Mouse (Mus musculus) spleen, postnatal 4 days (tissue): ENCODE measurements at regions not wholly inside any gene's neighbourhood (a gene's known extent, or its start where the extent isn't known, plus 50 kb on each side); places are given as distances from the start of the nearest gene placed in this dataset.

ENCODE experiments used
- DNase-seq, 2 experiments: peaks; one replicate each; pipeline ENCODE4 v3.0.0; 2022; ENCODE audit warnings: low spot score in 2 of 2

DNA sequence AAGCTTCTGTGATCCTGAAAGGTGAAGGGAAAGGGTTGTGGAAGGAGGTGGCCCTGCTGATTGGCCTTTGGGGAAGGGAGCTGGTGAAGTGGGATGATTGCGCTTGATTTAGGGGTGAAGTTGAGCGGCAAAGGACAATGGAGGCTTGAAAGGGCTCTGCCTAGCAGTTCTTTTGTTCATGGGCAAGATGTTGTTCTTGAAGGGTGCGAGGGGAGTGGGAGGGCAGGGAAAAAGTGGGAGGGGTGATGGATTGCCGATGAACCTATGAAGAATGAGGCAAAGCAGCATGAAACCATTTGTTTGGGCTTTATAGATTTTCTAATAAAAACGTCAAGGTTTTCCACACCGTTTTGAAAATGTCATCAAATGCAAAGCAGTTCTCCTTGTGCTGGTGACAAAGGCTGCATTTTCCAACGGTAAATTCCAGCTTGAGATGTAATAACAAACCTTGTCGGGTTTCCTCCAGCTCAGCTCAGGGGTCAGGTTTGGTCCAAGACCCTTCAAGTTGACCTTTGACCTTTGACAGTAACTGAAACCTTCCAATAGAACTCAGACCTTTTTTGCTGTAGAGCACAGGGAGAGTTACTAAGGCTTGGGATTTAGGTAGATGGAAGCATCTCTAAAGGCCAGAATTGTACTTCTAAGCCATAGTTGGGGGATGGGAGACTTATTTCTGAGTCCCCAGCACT is 767.2 kb upstream of the Car8 start:
- DNase-seq, result no peak

DNA sequence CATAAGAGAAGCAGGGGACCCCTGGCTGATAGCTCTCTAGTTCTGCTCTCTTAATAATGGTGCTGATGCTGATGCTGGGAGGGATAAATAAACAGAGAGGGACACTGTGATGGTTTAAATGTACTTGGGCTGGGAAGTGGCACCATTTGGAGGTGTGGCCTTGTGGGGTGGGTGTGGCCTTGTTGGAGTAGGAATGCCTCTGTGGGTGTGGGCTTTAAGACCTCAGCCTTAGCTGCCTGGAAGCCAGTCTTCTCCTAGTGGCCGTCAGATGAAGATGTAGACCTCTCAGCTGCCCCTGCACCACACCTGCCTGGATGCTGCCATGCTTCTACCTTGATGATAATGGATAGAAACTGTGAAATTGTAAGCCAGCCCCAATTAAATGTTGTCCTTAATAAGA is 765.0 kb upstream of the Car8 start:
- DNase-seq, result no peak

DNA sequence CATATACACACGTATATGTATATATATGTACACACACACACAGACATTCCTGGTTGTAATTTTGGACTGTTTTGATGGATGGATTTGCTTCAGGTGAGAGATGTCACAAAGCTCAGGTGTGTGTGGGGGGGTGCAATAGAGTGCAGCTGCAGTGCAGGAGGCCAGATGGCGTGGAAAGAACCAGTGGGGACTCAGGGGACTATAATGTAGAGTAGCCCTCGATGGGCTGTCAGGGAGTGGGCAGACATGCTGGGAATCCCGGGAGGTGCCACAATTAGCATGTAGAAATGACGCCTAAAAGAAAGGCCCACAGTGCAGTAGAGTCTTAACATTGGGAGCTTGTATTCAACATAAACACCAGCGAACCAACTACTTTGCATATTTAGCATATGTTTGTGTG is 763.5 kb upstream of the Car8 start:
- DNase-seq, result no peak

DNA sequence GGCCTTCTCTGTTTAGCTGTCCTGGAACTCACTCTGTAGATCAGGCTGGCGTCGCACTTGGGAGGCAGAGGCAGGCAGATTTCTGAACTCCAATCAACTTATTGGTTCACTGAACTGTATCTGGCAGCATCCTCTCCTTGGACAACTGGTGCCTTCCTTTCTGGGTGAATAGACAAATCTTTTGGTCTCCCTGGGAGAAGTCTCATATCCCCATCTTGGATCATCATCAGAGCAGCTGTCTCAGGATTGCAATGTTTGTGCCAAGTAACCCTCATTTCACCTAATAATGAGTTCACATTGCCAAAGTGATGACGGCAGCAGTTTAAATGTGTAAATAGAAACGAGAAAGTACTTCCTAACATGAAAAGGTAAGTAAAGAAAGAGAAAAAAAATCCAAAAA is 759.8 kb upstream of the Car8 start:
- DNase-seq, result no peak

DNA sequence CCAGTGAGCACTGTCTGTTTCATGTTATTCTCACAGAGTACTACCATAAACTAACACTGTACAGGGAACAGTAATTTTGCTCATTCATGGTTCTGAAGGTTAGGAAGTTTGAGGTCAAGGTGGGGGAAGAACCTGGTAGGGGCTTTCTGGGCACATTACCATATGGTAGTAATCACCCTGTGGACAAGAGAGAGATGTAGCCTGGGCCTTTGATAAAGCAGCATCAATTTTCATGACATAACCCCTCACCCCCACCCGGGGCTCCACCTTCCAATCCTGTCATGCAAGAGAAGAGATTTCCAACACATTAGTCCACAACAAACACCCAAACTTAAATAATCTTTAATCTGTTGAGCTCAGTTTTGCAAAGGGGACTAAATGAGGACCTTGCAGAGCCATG is 753.3 kb upstream of the Car8 start:
- DNase-seq, result no peak

DNA sequence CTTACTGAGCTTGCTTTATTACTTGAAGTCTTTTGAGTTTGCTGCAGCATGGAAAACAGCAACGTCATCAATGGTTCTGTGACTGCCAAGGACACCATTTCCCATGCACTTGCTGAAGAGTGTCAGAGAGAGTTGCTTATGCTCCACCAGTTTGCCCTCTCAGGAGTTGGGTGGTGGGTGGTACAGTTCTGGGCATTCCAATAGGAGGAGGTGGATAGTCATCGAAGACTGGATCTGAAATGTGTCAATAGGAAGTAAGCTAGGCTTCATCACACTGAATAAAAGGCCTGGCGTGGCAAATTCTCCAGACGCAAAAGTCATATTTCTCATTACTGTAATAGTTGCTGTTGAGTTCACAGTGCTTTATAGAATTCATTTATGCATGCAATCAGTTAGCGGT is 751.7 kb upstream of the Car8 start:
- DNase-seq, result no peak

DNA sequence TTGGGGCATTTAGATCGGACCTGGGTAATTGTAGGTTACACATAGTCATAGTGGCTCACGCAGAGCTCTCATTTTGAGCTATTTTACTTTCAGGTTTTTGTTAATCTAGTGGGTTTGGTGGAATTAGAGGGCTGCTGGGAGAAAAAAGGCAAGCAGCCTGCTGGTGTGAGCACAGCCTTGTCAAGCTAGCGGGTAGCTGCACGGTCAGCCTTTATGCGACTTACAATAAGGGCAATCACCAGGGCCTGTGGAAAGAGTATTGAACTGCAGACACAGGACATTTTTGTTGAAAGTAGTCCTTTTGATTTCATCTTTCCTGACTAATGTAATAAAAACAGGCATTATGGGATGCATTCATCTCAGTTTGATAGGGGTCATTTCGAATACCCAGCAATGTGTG is 750.8 kb upstream of the Car8 start:
- DNase-seq, result no peak

DNA sequence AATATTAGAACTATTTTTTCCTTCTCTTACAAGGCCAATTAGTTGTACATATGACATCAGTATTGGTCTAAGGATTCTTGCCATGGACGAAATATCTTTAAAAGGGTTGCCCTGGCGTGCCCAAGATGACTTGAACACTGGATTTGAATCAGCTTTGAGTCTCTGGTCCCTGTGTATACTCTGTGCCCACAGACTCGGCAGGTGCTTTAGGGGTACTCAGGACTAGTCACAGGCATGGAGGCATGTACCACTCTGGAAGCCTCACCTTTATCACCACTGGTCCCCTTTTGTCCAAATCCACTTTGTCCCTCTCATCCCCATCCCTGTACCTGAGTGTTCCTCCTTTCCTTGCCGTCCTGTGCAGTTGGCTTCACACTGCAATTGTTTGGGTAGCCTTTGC is 750.3 kb upstream of the Car8 start:
- no peak for DNase-seq

DNA sequence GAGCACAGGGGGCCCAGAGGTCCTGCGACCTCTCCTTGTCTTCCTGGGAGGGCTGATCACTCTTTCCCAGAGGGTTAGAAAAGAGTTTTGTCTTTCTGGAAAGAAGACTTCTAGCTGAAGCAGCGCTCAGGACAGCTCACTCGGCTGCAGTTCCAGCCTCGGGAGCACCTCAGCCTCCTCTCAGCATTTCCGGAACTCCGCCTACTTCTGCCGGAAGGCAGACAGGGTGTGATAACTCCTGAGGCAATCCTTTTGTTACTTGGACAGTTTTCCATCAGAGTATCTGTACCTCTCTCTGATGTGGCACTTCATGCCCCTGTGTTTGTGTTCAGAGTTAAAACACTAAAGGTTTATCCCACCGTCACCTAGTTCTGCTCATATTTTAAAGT is 749.5 kb upstream of the Car8 start:
- DNase-seq, result no peak

DNA sequence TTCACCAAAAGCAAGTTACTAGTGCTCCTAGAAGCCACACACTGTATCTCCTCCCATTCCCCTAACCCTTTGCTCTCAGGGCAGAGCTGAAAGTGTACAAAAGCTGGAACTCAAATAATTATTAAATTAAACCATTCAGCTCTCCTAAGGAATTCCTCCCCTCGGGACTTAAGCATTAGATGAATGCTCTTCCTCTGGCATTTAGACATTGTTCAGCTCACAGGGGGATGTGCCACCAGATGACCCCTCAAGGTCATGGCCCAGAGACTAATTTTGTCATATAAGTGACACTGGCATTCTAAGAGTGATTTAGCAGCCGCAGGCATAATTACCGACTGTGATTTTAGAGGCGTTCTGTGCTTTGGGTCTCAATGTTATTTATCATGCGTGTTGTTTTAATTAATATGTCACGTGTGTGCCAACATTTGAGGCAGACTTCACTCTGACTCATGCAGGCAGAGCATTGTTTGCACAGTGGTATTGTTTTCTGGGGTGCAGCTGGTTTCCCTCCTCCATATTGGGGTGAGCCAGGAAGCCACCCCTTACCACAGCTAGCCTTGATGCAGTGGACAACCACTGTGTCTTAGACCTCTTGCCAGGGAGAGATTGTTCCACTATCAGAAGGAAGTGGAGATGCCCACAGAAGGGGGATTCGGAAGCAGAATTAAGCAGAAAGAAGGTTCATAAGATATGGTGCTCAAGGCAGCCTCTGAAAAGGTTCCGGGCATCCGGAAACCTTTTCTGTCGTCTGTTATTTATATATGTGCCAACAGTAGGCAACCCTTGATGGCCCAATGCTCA is 748.9 kb upstream of the Car8 start:
- DNase-seq, result no peak

DNA sequence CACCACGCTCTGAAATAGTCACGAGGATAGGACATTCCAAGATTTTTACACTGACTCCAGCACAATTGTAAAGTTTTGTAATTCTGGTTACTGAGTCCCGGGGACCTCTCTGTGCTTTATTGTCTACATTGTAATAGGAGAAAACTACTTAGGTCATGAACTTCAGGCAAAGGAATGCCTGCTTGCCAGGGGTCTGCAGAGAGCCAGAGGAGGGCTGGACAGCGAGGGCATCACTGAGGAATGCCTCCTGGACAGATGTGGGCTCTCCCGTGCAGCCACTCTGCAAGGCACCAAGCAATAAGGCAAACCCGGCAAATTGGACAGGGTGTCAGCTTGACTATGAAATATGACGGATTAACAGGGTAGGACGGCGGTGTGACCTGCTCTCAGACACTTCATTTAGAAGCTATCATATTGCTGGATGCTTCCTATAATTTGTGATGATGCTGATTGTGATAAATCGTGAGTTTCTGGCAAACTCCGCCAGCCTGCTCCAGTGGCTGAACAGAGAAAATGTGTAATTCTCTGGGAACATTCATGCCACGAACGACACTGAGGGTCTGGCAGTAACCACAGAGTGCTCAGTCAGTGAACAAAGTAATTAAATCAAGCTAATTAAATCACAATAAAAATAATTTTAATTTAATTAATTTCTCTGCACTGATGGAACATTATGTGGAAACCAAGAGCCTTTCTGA is 747.7 kb upstream of the Car8 start:
- DNase-seq, result no peak

DNA sequence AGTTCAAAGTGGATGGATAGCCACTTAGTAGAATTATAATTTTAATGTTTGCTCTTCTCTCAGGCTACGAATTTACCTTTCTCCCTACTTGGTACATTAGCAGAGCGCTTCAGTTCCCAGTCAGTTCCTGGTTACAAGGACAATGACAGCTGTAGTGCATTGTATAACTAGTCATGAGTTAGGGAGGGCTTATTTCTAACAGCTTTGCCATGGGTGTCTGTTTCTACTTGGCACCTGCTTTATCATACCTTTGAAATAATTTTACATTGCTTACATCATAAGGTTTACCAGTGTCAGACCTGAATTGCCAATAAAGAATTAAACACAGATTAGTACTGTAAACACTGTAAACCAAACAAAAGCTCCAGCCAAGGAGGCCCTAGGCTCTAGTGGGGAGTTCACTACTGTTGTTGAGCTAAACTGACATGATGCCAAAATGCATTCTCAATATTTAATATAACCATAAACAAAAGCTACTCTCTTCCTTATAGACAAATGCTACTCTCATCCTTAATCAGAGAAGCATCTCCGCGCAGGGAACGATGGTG is 745.3 kb upstream of the Car8 start:
- no peak for DNase-seq

DNA sequence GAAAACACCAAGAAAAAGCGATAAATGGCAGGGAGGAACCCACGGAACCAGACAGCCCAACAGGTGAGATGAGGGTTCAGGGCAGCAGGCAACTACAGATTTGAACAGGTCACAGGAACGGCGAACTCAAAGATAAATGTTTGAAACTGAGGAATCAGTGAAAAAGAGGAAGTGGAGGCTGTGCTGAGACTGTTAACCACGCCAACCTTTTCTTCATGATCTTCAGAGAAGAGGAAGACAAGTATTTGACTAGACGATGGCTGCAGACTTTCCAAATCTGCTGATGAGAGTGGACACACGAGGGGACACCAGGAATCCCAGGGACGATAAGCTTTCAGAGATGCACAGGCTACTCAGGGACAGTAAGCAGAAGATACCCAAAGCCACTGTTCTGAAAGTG is 740.1 kb upstream of the Car8 start:
- no peak for DNase-seq

DNA sequence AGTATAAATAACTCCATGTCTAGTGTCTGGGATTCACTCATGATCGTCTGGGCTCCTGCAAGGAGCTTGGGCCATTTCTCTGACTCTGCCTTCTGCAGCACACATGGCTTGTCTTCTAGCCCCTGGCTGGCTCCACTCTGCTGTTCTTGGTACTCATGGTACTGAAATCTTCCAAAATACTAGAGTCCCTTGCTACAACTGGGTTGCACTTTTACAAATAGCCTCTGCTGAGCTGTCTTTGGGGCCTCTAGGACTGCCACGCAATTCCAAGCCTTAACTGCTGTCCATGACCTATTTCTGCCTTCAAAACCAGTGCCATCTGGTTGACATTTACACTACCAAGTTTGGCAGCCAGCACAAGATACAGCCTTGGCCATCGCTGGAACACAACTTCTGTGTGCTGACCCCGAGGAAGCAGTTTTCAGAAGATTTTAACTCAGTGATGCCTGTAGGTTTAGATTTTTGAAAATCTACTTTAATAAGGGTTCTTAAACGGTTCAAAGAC is 731.2 kb upstream of the Car8 start:
- DNase-seq, result no peak

DNA sequence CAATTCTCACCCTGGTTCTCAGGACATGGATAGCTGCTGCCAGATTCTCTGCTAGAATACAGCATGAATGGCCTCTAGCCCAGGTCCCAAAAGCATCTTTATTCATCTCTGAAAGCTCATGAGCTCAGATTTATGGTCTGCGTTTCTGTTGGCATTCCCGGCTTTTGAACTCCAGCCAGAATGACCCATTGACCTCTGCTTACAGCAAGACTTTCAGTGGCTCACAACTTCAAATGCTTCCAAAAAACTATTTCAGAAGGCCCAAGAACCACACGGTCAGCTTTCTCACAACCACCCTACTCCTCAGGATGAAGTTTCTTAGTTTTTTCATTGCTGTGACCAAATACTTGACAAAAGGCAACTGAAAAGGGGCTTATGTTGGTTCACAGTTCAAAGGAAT is 729.9 kb upstream of the Car8 start:
- no peak for DNase-seq

DNA sequence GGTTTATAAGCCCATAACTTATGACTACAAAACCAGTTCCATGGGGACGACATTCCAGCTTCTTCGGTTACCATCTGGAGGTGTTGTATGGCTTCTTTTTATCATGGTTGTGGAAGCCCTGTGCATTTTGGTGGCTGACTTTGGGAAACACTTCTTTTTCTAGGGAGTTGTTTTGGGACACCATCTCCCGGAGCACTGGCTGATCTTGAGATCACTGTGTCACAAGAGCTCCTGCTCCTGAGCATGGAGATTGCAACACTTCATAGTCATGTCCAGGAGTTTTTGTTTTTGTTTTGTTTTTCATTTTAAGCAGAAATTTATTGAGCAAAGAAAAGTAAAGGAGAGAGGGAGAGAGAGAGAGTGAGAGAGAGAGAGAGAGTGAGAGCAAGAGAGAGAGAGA is 729.1 kb upstream of the Car8 start:
- no peak for DNase-seq

DNA sequence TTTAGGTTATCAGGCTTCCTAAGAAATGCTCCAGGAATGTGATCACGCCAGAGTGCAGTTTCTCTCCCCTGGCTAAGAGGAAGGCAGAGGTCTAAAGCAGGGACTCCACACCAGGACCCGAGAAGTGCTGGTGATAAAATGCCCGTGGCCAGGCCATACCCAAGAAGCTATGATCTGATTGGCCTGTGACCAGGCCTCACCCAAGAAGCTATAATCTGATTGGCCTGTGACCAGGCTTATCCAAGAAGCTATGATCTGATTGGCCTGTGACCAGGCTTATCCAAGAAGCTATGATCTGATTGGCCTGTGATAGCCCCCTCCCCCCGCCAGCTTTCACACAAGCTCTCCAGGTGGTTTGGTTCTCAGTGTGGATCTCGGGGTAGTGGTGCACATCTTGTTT is 726.7 kb upstream of the Car8 start:
- DNase-seq, result no peak

DNA sequence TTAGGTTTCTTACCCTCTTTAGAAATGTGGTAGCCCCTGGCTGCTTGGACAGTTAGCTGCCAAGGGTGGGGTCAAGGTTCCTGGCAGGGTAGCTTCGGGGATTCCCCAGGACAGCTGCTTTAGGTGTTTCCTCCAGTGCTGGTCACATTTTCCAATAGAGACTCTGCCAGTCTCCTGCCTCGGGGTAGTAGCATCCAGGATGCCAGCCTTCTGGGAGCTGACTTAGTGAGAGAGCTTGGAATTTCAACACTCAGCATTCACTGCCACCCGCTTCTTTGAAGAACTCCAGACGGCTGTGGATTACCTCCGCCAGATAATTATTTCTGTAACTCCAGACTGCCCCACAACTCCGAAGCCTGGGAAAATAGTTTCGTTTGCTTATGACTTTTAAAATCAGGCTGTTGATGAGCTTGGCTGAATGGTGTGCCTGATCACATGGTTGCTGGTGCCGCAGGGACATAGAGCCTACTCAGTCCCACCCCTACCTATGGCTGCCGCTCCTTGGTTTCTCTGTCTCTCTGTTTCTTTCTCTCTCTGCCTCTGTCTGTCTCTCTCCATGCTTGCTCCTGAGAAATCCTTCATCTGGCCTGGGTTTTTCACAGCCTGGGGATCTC is 724.2 kb upstream of the Car8 start:
- DNase-seq, result no peak

DNA sequence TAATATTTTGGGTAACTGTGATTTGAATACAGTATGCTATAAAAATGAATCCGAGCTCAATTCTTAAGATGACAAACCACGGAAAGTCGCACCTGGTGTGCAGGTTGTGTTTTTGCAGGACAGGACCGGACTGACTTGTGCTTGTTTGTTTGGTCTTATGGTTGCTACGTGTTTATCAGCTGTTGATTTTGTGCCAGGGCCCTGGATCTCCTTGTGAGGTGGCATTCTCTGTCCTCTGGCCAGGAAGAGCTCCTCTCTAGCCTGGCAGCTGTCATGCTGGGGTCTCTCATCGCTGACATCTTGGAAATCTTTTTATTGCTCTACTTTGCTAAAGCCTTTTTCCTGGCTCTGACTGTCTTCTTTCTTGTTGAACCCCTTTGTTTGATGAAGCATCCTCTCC is 723.0 kb upstream of the Car8 start:
- no peak for DNase-seq

DNA sequence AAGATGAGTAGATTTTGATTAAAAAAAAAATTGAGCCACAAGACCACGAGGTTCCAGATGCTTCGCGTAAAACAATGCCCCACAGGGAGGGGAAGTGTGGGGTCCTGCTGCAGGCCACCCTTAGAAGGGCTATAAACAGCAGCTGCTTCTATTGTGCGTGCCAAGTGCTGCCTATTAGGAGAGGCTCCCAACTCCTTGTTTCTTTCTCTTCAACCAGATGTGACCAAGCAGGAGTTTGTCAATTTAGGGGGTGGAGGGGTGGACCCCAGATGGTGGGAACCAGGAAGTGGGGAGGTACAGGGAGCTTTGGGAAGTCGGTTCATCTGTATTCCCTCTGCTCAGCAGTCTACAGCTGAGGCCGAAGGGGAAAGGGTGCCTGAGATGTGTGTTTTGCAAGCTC is 718.9 kb upstream of the Car8 start:
- no peak for DNase-seq

DNA sequence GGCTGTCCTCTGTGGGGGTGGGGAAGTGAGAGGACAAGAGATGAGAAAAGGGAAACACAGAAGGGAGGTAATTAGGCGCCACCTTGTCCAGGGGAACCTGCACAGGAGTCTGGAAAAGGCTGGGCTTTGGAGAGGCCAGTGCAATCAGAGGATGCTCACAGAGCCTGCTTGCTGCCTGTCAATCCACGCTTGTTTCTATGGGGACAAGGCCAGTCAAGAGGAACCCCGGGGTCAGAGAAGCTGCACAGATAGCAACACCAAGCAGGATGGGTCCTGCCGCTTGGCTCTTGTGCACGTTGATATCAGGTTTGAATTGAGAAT is 718.1 kb upstream of the Car8 start:
- no peak for DNase-seq

DNA sequence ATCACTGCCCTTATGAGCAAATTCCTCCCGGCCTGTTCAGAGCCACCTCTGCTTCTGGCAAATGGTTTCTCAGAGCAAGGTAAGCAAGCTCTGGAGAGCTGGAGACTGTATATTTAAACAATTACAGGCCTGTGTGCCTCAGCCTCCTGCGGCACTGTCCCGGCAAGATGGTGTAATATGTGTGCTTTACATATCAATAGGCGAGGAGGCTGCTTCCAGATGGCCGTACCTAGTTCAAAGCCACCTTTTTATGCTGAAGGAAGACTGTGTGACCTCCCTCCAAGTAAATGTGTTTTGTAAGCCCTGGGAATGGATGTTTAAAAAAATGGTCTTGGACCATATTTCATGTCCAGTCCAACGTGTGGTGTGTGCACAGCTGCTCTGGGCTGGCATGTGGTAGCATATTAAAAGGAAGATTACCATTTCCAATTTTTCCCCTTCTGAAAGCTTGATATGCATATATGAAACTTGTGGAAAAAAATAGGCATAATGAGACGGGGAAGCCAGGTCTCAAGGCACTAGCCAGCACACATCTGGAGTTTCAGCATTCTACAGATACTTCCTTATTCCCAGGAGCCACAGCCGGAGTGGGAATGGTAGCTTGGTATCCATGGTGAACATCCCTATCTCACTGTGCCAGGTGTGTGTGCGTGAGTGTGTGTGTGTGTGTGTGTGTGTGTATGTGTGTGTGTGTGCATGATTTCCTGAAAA is 717.6 kb upstream of the Car8 start:
- no peak for DNase-seq
